Mouse (Mus musculus) A20 (cell line): ENCODE measurements around the gene Olfr1234.

ENCODE experiments used
- DNase-seq: peaks from one replicate; pipeline ENCODE4 v3.0.0-alpha.2; 2011; ENCODE audit warnings: low read depth, low spot score

Olfr1234 gene

GRCm38 (mm10) chr2:89364765-89365164 lies at the start of gene Olfr1234:
TSS of gene Olfr1234 (minus strand) at chr2:89364865.
- no peak for DNase-seq

- no peak for DNase-seq
Observed at GRCm38 (mm10) chr2:89409576-89409975, 44.9 kb upstream of the Olfr1234 start, which contains the start of gene Olfr1238. TSS of gene Olfr1238 (minus strand) at chr2:89409676.

DNA sequence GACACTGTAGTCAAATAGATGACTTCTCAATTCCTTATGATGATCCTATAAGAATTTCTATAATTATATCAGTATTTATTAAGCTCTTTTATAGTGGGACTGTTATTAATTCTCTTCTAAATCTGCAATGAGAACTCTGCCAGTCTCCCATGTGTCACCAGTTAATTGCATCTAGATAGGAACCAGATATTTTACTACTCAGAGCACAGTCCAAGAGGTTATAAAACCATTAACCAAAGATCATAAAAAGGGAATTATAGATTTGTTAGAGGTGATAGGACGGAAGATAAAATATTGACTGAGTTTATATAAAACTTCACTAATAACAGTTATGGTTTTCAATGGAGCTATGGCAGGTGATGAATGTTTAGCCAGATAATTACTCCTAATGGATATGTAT lies 36.2 kb upstream of the Olfr1234 start:
- no peak for DNase-seq

DNA sequence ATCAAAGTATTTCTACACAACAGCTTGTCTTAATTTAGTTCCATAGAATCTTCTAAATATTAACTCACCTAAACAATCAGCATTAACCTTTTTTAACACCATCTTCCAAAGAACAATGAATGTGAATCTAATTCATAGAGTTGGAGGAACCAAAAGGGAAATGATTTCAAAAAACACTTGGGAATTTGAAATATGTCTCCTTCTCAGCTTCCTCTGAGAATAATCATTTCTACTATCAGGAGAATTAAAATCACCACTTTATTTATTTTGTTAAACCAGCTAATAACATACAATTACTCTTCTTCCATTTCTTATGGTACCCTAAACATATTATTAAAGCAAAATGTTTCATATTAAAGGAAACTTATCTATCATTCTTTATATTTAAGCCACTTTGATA lies 22.4 kb downstream of the Olfr1234 start, which contains the start of gene Olfr1233:
TSS of gene Olfr1233 (minus strand) at position 101 of the 400 bp plus-strand sequence.
- DNase-seq: no peak

- DNase-seq: no peak
Observed at GRCm38 (mm10) chr2:89329575-89329974, 35.1 kb downstream of the Olfr1234 start, which contains the start of gene Olfr1232. TSS of gene Olfr1232 (minus strand) at chr2:89329675.
